Mouse (Mus musculus): ENCODE results near the gene Cphx3. TPM values are rescaled to one million over a fixed set of nuclear protein-coding genes. Genes with fewer than 3 reads are reported as not detected.
"Not testable (repeated sequence)": the region's sequence is repeated elsewhere in the genome, so short reads cannot be mapped to it uniquely, and the experiment has no call there.

Cphx3 gene
- polyA plus RNA-seq, 1 experiment: not detected

DNA sequence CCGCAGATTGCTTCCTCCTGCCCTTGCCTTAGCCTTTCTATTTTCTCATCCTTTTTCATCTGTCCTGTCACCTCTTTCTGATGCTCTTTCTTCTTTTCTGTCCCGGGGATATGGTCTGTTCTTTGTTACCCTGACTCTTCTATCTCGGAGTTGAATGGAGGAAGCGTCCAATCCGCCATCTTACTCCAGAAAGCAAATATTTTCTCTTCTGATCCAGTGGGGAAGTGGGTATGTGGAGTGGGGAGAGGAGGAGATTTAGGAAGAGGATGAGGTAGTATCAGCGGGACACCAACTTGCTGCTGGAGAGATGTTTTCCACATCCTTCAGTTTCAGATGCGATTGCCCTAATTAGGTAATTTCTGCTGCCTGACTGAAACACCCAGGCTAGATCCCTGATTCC is 37.0 kb downstream of the Cphx3 start:
- H3K36me3 ChIP-seq (replicated peaks; ENCODE audit: low read length); H3K9me3 ChIP-seq; H3K4me1 ChIP-seq; H3K27me3 ChIP-seq (replicated peaks); H3K4me3 ChIP-seq (replicated peaks): not testable (repeated sequence)

- not testable (repeated sequence) for H3K4me1 ChIP-seq; H3K27me3 ChIP-seq (replicated peaks); H3K4me3 ChIP-seq (replicated peaks); H3K9me3 ChIP-seq; H3K36me3 ChIP-seq (replicated peaks; ENCODE audit: low read length)
Measured at GRCm38 (mm10) chr14:26147095-26147494, 65.0 kb downstream of the Cphx3 start.

- H3K4me1 ChIP-seq; H3K36me3 ChIP-seq (replicated peaks; ENCODE audit: low read length); H3K9me3 ChIP-seq; H3K27me3 ChIP-seq (replicated peaks); H3K4me3 ChIP-seq (replicated peaks): not testable (repeated sequence)
Measured at GRCm38 (mm10) chr14:26156032-26156431, 73.9 kb downstream of the Cphx3 start.

DNA sequence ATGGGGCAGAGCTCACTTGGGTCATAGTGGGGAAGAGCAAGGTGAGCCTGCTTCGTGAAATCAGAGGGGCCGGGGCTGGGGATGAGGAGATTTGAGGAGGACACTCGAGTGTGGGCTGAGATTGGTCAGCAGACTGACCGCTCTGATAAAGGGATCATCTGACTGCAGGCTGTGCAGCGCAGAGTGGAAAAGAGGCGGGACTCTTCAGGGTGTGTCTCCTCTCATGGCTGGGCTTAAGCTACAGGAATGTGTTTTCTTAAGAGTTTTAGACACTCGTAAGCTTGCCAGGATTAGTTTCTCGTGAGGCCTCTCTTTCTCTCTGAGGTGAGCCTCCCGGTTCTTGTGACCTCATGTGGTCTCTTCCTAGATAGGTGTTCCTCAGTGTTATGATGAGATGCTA is 79.1 kb downstream of the Cphx3 start:
- not testable (repeated sequence) for H3K4me1 ChIP-seq; H3K36me3 ChIP-seq (replicated peaks; ENCODE audit: low read length); H3K27me3 ChIP-seq (replicated peaks); H3K4me3 ChIP-seq (replicated peaks); H3K9me3 ChIP-seq

DNA sequence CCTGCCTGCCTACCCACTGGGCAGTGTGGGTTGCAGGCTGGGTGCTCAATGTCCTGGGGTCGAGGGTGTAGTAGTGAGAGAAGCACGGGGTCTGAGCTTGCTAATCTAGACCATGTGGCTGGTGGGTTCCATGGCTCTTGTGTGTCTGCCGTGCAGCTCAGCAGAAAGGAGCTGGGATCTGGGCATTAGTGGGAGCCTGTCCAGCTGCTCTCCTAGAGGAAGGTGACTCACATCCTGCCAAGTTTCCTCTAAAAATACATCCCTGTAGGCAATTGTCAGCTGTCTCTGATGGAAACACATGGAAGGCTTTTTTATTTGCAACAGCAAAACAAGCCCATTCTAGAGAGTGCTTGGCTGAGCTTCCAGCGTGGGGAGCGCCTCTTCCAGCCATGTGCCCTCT is 80.3 kb downstream of the Cphx3 start:
- H3K27me3 ChIP-seq (replicated peaks); H3K36me3 ChIP-seq (replicated peaks; ENCODE audit: low read length); H3K9me3 ChIP-seq; H3K4me1 ChIP-seq; H3K4me3 ChIP-seq (replicated peaks): not testable (repeated sequence)

- not testable (repeated sequence) for H3K36me3 ChIP-seq (replicated peaks; ENCODE audit: low read length)
Measured at GRCm38 (mm10) chr14:26165266-26165665, 83.2 kb downstream of the Cphx3 start.

DNA sequence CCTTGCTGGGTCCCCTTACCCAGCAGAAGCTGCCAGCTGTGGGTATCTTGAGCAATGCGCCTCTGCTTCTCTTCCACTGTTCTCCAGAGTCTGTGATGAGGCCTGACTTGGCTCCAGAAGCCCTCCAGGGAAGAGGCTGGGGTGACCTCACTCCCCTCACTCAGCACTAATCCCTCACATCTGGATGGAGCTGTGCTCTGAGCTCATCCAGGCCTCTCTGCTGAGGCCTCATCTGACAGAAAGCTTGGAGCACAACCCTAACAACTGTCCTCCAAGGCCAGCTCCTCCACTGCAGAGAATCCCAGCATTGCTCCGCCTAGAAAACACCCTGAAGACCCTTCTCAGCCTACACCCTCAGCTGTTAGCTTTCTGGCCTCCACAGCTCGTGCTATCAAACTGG is 91.9 kb downstream of the Cphx3 start:
- not testable (repeated sequence) for H3K36me3 ChIP-seq (replicated peaks; ENCODE audit: low read length); H3K9me3 ChIP-seq; H3K4me1 ChIP-seq; H3K4me3 ChIP-seq (replicated peaks); H3K27me3 ChIP-seq (replicated peaks)

More at GRCm38 (mm10) chr14:26165266-26165665, 83.2 kb downstream of the Cphx3 start:
- not testable (repeated sequence) for H3K4me1 ChIP-seq; H3K4me3 ChIP-seq (replicated peaks); H3K9me3 ChIP-seq; H3K27me3 ChIP-seq (replicated peaks)

GRCm38 (mm10) chr14:26175028-26175427 is 92.9 kb downstream of the Cphx3 start:
- H3K36me3 ChIP-seq (replicated peaks; ENCODE audit: low read length): not testable (repeated sequence)

DNA sequence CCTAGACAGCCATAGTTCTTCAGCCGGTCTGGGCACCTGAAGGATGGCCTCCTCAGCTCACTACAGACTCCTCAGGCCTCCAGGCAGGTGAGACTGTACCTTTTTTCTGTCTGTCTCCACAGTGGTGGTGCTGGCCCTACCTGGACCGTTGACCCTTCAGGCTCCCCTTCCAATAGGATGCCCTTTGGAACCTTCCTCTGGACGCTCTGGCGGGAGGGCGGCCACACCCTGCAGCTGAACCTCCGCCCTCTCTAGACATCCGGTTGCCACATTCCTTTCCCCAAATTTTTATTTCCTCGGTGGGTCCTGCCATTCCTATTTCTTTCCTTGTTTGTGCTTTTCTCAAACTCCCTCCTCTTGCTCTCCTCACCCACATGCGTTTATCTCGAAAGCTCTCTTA is 99.6 kb downstream of the Cphx3 start:
- H3K27me3 ChIP-seq (replicated peaks); H3K4me1 ChIP-seq; H3K4me3 ChIP-seq (replicated peaks); H3K9me3 ChIP-seq; H3K36me3 ChIP-seq (replicated peaks; ENCODE audit: low read length): not testable (repeated sequence)

More at GRCm38 (mm10) chr14:26175028-26175427, 92.9 kb downstream of the Cphx3 start:
- not testable (repeated sequence) for H3K27me3 ChIP-seq (replicated peaks); H3K4me1 ChIP-seq; H3K4me3 ChIP-seq (replicated peaks); H3K9me3 ChIP-seq

GRCm38 (mm10) chr14:26182380-26182779 is 100.3 kb downstream of the Cphx3 start, which contains the start of gene Plac9b:
Plac9b (minus strand) TSS chr14:26182480.
- not testable (repeated sequence) for H3K9me3 ChIP-seq; H3K4me3 ChIP-seq (replicated peaks); H3K4me1 ChIP-seq; H3K36me3 ChIP-seq (replicated peaks; ENCODE audit: low read length); H3K27me3 ChIP-seq (replicated peaks)

- not testable (repeated sequence) for H3K4me1 ChIP-seq; H3K36me3 ChIP-seq (replicated peaks; ENCODE audit: low read length); H3K9me3 ChIP-seq; H3K27me3 ChIP-seq (replicated peaks); H3K4me3 ChIP-seq (replicated peaks)
Measured at GRCm38 (mm10) chr14:26186638-26187037, 104.5 kb downstream of the Cphx3 start.

- not testable (repeated sequence) for H3K4me1 ChIP-seq; H3K4me3 ChIP-seq (replicated peaks); H3K27me3 ChIP-seq (replicated peaks); H3K36me3 ChIP-seq (replicated peaks; ENCODE audit: low read length); H3K9me3 ChIP-seq
Measured at GRCm38 (mm10) chr14:26188361-26188760, 106.3 kb downstream of the Cphx3 start.

DNA sequence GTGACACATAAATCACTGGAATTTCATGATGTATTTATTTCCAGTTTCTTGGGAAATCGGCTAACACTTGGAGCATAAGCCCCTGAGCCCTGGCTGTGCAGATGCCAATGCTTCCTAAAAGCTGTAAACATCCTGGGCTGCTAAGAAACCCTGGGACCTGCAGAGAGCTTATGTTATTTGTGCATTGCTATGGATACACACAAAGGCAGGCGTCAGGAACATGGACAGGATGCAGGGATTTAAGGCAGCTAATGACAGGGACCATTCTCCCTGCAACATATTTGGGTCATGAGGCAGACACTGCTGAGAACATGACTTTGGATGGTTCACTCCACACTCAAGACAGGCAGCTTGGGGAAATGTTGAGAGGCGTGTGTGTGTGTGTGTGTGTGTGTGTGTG is 115.8 kb downstream of the Cphx3 start:
- H3K4me1 ChIP-seq; H3K27me3 ChIP-seq (replicated peaks); H3K9me3 ChIP-seq; H3K4me3 ChIP-seq (replicated peaks); H3K36me3 ChIP-seq (replicated peaks; ENCODE audit: low read length): not testable (repeated sequence)

DNA sequence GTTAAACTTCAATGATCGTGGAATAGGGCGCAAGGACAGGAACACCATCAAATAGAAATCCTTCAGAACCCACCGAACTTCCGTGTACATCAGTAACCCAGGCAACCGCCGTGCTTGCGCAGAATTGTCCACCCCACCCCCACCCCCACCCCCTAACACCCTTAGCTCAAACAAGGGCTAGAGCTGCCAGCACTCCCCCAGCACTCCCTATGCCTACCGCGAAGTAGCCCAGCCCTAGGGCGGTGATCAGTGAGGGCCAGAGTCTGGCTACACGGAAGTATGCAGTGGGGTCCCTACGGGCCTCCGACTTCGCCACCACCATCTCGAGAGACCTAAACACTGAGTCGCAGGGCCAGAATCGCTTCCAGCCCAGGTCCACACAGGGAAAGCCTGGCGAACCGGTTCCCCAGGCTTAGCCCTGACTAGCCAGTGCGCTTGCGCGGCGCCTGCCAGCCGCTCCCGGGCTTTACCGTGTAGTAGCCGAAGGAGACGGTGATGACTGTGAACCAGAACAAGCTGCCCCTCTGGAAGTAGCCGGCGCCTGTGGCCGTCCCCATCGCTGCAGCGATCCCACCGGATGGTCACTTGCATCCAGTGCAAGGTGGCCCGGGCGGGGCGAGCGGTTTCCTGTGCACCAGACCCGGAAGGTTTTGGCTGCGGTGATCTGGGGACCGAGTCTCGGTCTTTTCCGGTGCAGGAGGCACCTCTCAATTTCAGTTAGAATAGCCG is 124.3 kb downstream of the Cphx3 start:
- not testable (repeated sequence) for H3K4me1 ChIP-seq; H3K27me3 ChIP-seq (replicated peaks); H3K36me3 ChIP-seq (replicated peaks; ENCODE audit: low read length); H3K4me3 ChIP-seq (replicated peaks); H3K9me3 ChIP-seq

DNA sequence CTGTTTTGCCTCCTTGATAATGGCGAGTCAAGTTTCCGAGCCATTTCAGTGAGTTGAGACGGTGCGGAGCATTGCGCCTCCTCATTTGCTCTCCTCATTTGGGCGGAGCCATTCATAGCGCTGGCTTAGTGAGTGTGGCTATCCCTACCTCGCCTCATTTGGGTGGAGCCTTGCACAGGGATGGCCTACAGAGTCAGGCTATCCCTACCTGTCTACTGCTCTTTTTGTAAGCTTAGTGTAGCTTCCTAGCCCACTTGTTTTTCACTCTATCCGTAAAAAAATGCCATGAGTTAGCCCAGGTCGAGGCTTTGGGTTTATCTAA is 124.8 kb downstream of the Cphx3 start, which contains the start of gene Tmem254b:
TSS of gene Tmem254b (minus strand) at position 116 of the 322 bp plus-strand sequence.
- H3K36me3 ChIP-seq (replicated peaks; ENCODE audit: low read length); H3K4me1 ChIP-seq; H3K9me3 ChIP-seq; H3K4me3 ChIP-seq (replicated peaks); H3K27me3 ChIP-seq (replicated peaks): not testable (repeated sequence)

DNA sequence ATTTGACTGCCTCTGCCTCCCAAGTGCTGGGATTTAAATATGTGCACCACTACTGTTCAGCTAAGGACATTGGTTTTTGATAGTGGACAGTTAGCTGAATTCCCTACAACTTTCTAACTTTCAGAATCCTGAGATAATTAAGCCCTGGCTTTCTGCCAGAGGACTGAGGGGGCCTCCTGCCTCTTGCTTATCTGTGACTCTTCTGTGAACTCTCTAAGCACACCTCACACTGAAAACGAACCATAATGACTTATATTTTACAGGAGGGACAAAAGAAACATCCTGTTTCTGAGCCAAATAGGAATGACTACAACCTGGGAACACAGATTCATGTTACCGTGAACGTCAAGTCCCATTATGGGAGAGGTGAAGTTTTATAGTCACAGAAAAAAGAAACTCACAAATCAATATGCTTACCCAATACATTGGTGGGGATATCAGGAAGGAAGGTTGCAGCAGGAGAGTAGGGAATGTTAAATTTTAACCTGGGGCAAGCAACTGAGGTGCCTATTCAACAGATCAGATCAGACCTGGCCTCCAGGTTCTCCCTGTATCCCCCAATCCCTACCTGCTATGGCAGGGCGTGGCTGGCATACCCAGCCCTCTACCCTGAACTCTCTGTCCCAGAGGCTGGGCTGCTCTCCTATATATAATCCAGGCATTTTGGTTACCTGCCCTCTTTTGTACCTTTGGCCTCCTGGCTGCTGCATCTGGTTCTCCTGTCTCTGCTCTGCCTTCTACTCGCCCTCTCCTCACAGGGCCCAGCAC is 134.3 kb downstream of the Cphx3 start:
- not testable (repeated sequence) for H3K36me3 ChIP-seq (replicated peaks; ENCODE audit: low read length); H3K4me3 ChIP-seq (replicated peaks); H3K9me3 ChIP-seq; H3K4me1 ChIP-seq; H3K27me3 ChIP-seq (replicated peaks)

DNA sequence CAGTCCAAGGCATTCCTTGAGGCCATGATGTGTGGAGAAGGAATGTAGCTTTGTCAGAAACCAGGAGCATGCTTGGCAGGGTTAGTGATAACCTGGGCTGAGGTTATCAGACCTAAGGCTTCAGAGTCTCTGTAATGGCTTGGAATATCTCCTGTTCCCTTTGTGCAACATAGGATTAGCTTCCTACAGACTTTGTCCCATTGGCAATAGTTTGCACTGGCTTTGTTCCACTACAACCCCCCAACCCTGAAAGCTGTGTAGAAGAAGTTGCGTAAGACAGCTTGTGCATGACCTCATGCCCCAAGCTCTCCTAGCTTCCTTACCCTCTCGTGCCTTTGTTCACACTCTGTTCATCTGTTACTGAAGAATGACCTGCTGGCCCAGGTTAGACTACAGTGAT is 155.1 kb downstream of the Cphx3 start:
- not testable (repeated sequence) for H3K4me3 ChIP-seq (replicated peaks); H3K36me3 ChIP-seq (replicated peaks; ENCODE audit: low read length); H3K9me3 ChIP-seq; H3K27me3 ChIP-seq (replicated peaks); H3K4me1 ChIP-seq
